Mouse (Mus musculus): ENCODE results near the gene Zswim3. TPM values are rescaled to one million over a fixed set of nuclear protein-coding genes. Genes with fewer than 3 reads are reported as not detected.

The Zswim3 gene
- polyA plus RNA-seq, 1 experiment = 8.1 TPM

GRCm38 (mm10) chr2:164867566-164867965 is 62.7 kb downstream of the Zswim3 start:
- no peak for DNase-seq
- no peak overlapping the region for H3K4me3 ChIP-seq (replicated peaks; ENCODE audit: insufficient read depth, low read depth, low read length)
- no peaks in the 10 kb centered on the region for H3K4me1 ChIP-seq (ENCODE audit: control insufficient read depth, insufficient read depth, low read length)
- H3K27me3 ChIP-seq (ENCODE audit: control insufficient read depth, insufficient read depth, low read length) = no peaks in the 10 kb centered on the region
- TF ChIP-seq POLR2A (IDR thresholded peaks at IDR 0.05; ENCODE audit: borderline replicate concordance, insufficient read depth, low read length) (no peak), CTCF (IDR thresholded peaks at IDR 0.05; ENCODE audit: borderline replicate concordance, insufficient read depth, low read depth, low read length) (peak; percentile 53; the same call in 1 of the 2 replicates)
- WGBS = 93% methylated on average over 7 of the region's 7 CpGs
- no peak overlapping the region for H3K27ac ChIP-seq (ENCODE audit: insufficient read depth, low read length)

GRCm38 (mm10) chr2:164868491-164868890 is 63.6 kb downstream of the Zswim3 start:
- TF ChIP-seq POLR2A (IDR thresholded peaks at IDR 0.05; ENCODE audit: borderline replicate concordance, insufficient read depth, low read length) (no peak), CTCF (IDR thresholded peaks at IDR 0.05; ENCODE audit: borderline replicate concordance, insufficient read depth, low read depth, low read length) (no peak)
- no peak overlapping the region for H3K27ac ChIP-seq (ENCODE audit: insufficient read depth, low read length)
- 83% methylated on average over 7 of the region's 7 CpGs for WGBS

More at GRCm38 (mm10) chr2:164868491-164868890, 63.6 kb downstream of the Zswim3 start:
- Histone ChIP-seq H3K4me1 (ENCODE audit: control insufficient read depth, insufficient read depth, low read length) (no peaks in the 10 kb centered on the region), H3K4me3 (replicated peaks; ENCODE audit: insufficient read depth, low read depth, low read length) (no peak overlapping the region), H3K27me3 (ENCODE audit: control insufficient read depth, insufficient read depth, low read length) (no peaks in the 10 kb centered on the region)
- DNase-seq = no peak

Other genes starting within 250 kb of the Zswim3 start
- gene Wfdc2, start 242.7 kb upstream of the Zswim3 start, polyA plus RNA-seq (2012; rRNA removed) = 0.87 and 2.1 TPM in 2 replicates
- gene Spint3, start 231.6 kb upstream of the Zswim3 start, polyA plus RNA-seq (2012; rRNA removed) = not detected in 2 replicates
- 0.24 TPM in 1 of 2 replicates, not detected in the other for gene Wfdc6a, start 219.7 kb upstream of the Zswim3 start, polyA plus RNA-seq (2012; rRNA removed)
- not detected in 2 replicates for gene Eppin, start 211.5 kb upstream of the Zswim3 start, polyA plus RNA-seq (2012; rRNA removed)
- 0.11 and 0.20 TPM in 2 replicates for gene Wfdc6b, start 191.6 kb upstream of the Zswim3 start, polyA plus RNA-seq (2012; rRNA removed)
- gene Wfdc8, start 191.5 kb upstream of the Zswim3 start, polyA plus RNA-seq (2012; rRNA removed) = 0.06 TPM in 1 of 2 replicates, not detected in the other
- gene Wfdc16, start 166.3 kb upstream of the Zswim3 start, polyA plus RNA-seq (2012; rRNA removed) = not detected in 2 replicates
- gene Wfdc10, start 149.1 kb upstream of the Zswim3 start, polyA plus RNA-seq (2012; rRNA removed) = not detected in 2 replicates
- gene Wfdc9, start 148.5 kb upstream of the Zswim3 start, polyA plus RNA-seq (2012; rRNA removed) = not detected in 2 replicates
- gene Wfdc11, start 131.0 kb upstream of the Zswim3 start, polyA plus RNA-seq (2012; rRNA removed) = not detected in 2 replicates
- gene Wfdc13, start 120.0 kb upstream of the Zswim3 start, polyA plus RNA-seq (2012; rRNA removed) = not detected in 2 replicates
- not detected in 2 replicates for gene Spint4, start 106.6 kb upstream of the Zswim3 start, polyA plus RNA-seq (2012; rRNA removed)
- not detected in 2 replicates for gene Spint5, start 89.8 kb upstream of the Zswim3 start, polyA plus RNA-seq (2012; rRNA removed)
- gene Wfdc3, start 59.2 kb upstream of the Zswim3 start, polyA plus RNA-seq (2012; rRNA removed) = 0.84 and 0.93 TPM in 2 replicates
- gene Dnttip1, start 59.1 kb upstream of the Zswim3 start, polyA plus RNA-seq (2012; rRNA removed) = 43.1 and 44.3 TPM in 2 replicates
- gene Ube2c, start 35.2 kb upstream of the Zswim3 start, polyA plus RNA-seq (2012; rRNA removed) = 0.55 and 1.0 TPM in 2 replicates
- 0.57 and 0.62 TPM in 2 replicates for gene Tnnc2, start 25.1 kb upstream of the Zswim3 start, polyA plus RNA-seq (2012; rRNA removed)
- gene Snx21, start 19.3 kb upstream of the Zswim3 start, polyA plus RNA-seq (2012; rRNA removed) = 70.7 and 70.8 TPM in 2 replicates
- gene Acot8, start 216 bp upstream of the Zswim3 start, polyA plus RNA-seq (2012; rRNA removed) = 36.5 and 39.3 TPM in 2 replicates
- 19.4 and 20.0 TPM in 2 replicates for gene Zswim1, start 17.6 kb downstream of the Zswim3 start, polyA plus RNA-seq (2012; rRNA removed)
- 0.25 and 0.30 TPM in 2 replicates for gene Spata25, start 23.4 kb downstream of the Zswim3 start, polyA plus RNA-seq (2012; rRNA removed)
- gene Ctsa, start 27.8 kb downstream of the Zswim3 start, polyA plus RNA-seq (2012; rRNA removed) = 177 and 191 TPM in 2 replicates
- gene Neurl2, start 28.4 kb downstream of the Zswim3 start, polyA plus RNA-seq (2012; rRNA removed) = 6.1 and 6.3 TPM in 2 replicates
- 203 and 218 TPM in 2 replicates for gene Pltp, start 52.6 kb downstream of the Zswim3 start, polyA plus RNA-seq (2012; rRNA removed)
- 54.9 and 56.3 TPM in 2 replicates for gene Pcif1, start 74.2 kb downstream of the Zswim3 start, polyA plus RNA-seq (2012; rRNA removed)
- gene Zfp335, start 106.7 kb downstream of the Zswim3 start, polyA plus RNA-seq (2012; rRNA removed) = 32.0 and 34.7 TPM in 2 replicates
- gene Mmp9, start 135.7 kb downstream of the Zswim3 start, polyA plus RNA-seq (2012; rRNA removed) = 3.3 and 3.7 TPM in 2 replicates
- 386 and 396 TPM in 2 replicates for gene Slc12a5, start 155.7 kb downstream of the Zswim3 start, polyA plus RNA-seq (2012; rRNA removed)
- 54.9 and 56.7 TPM in 2 replicates for gene Ncoa5, start 229.8 kb downstream of the Zswim3 start, polyA plus RNA-seq (2012; rRNA removed)

Measured in cerebellum, adult 2 months (tissue).